Mouse (Mus musculus) cerebellum, adult 2 months (tissue): Measurements from ENCODE around the gene Slc7a5.

ENCODE experiments used
- CTCF ChIP-seq: fragments of 200-500 bp; IDR thresholded peaks from 2 replicates; pipeline ENCODE4 v1.5.1; 2011; ENCODE audit warnings: low read depth, mild to moderate bottlenecking, control low read depth, low read length, moderate library complexity, borderline replicate concordance; ENCODE audit not compliant: insufficient read depth
- POLR2A ChIP-seq: fragments of 200-500 bp; IDR thresholded peaks from 2 replicates; pipeline ENCODE4 v1.6.1; 2011; ENCODE audit warnings: low read length, control low read depth, borderline replicate concordance; ENCODE audit not compliant: insufficient read depth

- no peak for TF ChIP-seq POLR2A
- TF ChIP-seq CTCF = no peak
These were observed 24.1 kb upstream of the Slc7a5 start for GRCm38 (mm10) chr8:121931571-121931970.
